Mouse (Mus musculus): ENCODE measurements around the gene Hoxc11.

Hoxc11 gene

GRCm38 (mm10) chr15:102937036-102937666, 17.1 kb upstream of the Hoxc11 start:
- DNase-seq (ENCODE audit: low spot score) = no peak

- no peak for DNase-seq (ENCODE audit: low spot score)
Measured at GRCm38 (mm10) chr15:102939256-102940155, 14.7 kb upstream of the Hoxc11 start.

- no peak for DNase-seq (ENCODE audit: low spot score)
Measured at GRCm38 (mm10) chr15:102942739-102943467, 11.3 kb upstream of the Hoxc11 start.

- no peak for DNase-seq (ENCODE audit: low spot score)
Measured at GRCm38 (mm10) chr15:102943468-102943813, 10.8 kb upstream of the Hoxc11 start.

- no peak for DNase-seq (ENCODE audit: low spot score)
Measured at GRCm38 (mm10) chr15:102945185-102946077, 8.8 kb upstream of the Hoxc11 start.

- DNase-seq (ENCODE audit: low spot score) = no peak
Measured at GRCm38 (mm10) chr15:102947276-102947675, 7.0 kb upstream of the Hoxc11 start.

DNA sequence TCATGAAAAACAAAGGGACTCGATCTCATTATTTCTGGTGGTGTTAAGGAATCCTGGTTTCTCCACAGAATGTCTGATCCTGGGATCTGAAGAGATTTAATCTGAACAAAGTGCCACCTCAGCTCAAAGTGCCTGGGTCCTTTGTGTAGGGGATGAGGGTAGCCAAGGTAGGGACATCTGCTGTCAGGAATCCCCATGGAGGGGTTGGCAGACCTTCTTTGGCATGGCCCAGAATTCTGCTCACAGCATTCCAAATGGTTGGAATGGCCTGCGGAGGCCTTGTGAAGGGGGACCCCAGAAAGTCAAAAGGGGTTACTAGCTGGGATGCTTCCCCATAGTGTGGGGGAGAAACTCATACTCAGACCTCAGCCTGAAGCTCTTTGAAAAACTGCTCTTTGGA, 5.4 kb upstream of the Hoxc11 start:
- no peak for DNase-seq (ENCODE audit: low spot score)

- no peak for DNase-seq (ENCODE audit: low spot score)
Measured at GRCm38 (mm10) chr15:102949696-102950095, 4.5 kb upstream of the Hoxc11 start.

DNA sequence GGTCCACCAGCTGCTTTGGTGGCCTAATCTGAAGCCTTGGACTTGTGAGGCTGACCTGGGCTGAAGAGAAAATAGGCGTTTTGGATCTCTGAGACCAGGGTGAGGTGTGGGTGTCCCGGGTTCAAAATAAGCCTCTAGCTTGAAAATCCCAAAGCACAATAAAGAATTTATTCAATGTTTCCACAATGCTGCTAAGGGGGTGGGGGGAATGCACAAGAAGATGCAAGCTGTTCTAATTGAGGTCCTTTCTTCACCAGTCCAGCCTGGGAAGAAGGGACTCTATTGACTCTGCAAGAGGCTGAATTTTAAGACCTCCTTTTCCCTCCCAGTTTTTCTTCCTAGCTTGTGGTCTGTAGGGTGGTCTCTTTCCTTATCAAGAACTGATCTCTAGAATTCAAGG, 3.4 kb upstream of the Hoxc11 start:
- DNase-seq (ENCODE audit: low spot score) = no peak

GRCm38 (mm10) chr15:102953561-102953960, 666 bp upstream of the Hoxc11 start:
- DNase-seq (ENCODE audit: low spot score) = no peak

- no peak for DNase-seq (ENCODE audit: low spot score)
Measured at GRCm38 (mm10) chr15:102955007-102955382, 768 bp downstream of the Hoxc11 start.

GRCm38 (mm10) chr15:102955833-102956640, 1.8 kb downstream of the Hoxc11 start:
- no peak for DNase-seq (ENCODE audit: low spot score)

- DNase-seq (ENCODE audit: low spot score) = no peak
Measured at GRCm38 (mm10) chr15:102956906-102957305, 2.7 kb downstream of the Hoxc11 start.

GRCm38 (mm10) chr15:102959663-102960191, 5.5 kb downstream of the Hoxc11 start:
- DNase-seq (ENCODE audit: low spot score) = no peak

DNA sequence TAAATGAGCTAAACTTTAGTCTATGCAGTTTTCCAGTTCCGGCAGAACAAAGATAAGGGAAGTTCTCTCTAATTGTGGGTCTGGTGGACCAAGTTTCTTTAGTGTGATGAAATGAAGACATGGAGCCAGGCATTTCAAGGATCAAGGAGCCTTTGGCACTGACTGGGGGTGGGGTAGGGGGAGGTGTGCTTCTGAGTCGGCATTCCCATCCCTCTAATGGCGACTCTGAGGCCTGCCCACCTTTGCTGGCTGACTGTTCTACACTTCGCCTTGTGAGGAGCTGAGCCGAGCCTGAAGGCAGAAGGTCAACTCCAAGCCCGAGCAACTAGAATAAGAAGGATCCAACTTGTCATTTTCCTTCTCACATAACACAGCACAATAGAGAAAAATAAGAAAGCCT, 7.5 kb downstream of the Hoxc11 start:
- no peak for DNase-seq (ENCODE audit: low spot score)

- DNase-seq (ENCODE audit: low spot score) = no peak
Measured at GRCm38 (mm10) chr15:102962492-102962891, 8.3 kb downstream of the Hoxc11 start.

GRCm38 (mm10) chr15:102963259-102963658, 9.0 kb downstream of the Hoxc11 start:
- DNase-seq (ENCODE audit: low spot score) = no peak

DNA sequence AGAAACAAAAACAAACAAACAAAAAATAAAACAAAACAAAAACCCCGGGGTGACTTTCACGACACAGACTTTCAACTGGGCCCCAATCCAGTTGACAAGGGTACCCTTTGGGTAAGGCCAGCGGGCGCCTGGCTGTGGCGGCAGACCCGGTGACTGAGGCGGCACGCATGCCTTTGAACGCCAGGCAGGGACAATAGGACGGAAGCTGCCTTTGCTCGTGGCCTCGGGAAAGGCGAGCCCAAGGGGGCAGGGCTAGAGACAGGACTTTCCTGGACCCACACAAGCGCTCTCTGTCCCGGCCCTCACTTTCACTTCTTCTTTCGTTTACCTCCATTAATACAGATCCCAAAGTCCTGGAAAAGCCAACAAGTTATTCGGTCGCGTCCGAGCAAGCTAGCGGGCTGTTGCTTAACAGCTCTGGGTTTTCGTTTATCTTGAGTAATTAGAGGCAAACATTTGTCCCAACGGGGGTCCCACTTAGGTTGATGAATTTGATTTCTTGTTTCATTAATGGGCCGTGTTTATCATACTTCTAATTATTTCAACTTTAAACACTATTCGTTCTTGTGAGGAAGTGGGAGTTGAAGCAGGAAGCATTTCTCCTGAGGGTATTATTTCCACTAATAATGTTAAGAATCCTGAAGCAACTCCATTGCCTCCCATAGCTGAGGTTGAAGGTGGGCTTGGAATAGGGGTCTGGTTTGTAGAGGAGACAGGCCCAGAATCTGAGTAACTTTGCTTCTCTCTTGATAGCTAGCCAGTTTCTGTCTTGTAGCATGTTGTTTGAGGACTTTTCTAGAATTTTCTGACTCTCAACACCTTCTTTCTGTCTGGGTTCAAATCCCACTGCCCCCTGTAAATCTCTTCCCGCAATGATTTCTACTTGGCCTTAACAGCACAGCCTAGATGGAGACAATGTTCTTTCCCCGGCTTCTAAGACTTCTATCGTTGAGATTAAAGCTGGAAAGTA, 9.7 kb downstream of the Hoxc11 start:
- no peak for DNase-seq (ENCODE audit: low spot score)

Data from layer of hippocampus, adult 9-10 months (tissue).